Mouse (Mus musculus) heart, embryonic 12.5 days (tissue): ENCODE results near the gene Tmem253. TPM values are rescaled to one million over a fixed set of nuclear protein-coding genes. Genes with fewer than 3 reads are reported as not detected.

Experiments
- ATAC-seq: fragments of 200-750 bp; cut with Nextera tagmentation; 2 replicates; pipeline ENCODE4 v1.8.0; 2017; ENCODE audit warnings: moderate TSS enrichment, moderate library complexity; ENCODE audit not compliant: insufficient number of reproducible peaks, low FRiP score
- H3K27ac ChIP-seq: fragments of 300-500 bp; sonication (generic); 2 replicates; pipeline ENCODE4 v1.5.1; 2016; ENCODE audit warnings: mild to moderate bottlenecking, moderate library complexity; ENCODE audit not compliant: poor library complexity, severe bottlenecking
- H3K27me3 ChIP-seq: fragments of 300-500 bp; sonication (generic); replicated peaks from 2 replicates; pipeline ENCODE4 v1.6.1; 2016; ENCODE audit warnings: mild to moderate bottlenecking, moderate library complexity
- H3K36me3 ChIP-seq: fragments of 300-500 bp; sonication (generic); 2 replicates; pipeline ENCODE4 v1.6.1; 2016; ENCODE audit warnings: mild to moderate bottlenecking, moderate library complexity
- H3K4me1 ChIP-seq: fragments of 300-500 bp; sonication (generic); replicated peaks from 2 replicates; pipeline ENCODE4 v1.6.1; 2016; ENCODE audit warnings: mild to moderate bottlenecking
- H3K4me2 ChIP-seq: fragments of 300-500 bp; sonication (generic); 2 replicates; pipeline ENCODE4 v1.6.1; 2016; ENCODE audit warnings: mild to moderate bottlenecking, moderate library complexity
- H3K4me3 ChIP-seq: fragments of 300-500 bp; sonication (generic); 2 replicates; pipeline ENCODE4 v1.5.1; 2016; ENCODE audit warnings: mild to moderate bottlenecking
- H3K9ac ChIP-seq: fragments of 300-500 bp; sonication (generic); 2 replicates; pipeline ENCODE4 v1.6.1; 2016; ENCODE audit warnings: mild to moderate bottlenecking, moderate library complexity
- H3K9me3 ChIP-seq: fragments of 300-500 bp; sonication (generic); replicated peaks from 2 replicates; pipeline ENCODE4 v1.6.1; 2016; ENCODE audit warnings: mild to moderate bottlenecking, moderate library complexity
- WGBS: fragments of 180-500 bp; shearing (Covaris S2); methylation state at CpG from one replicate; pipeline ENCODE4 v1.1.7; 2016; 5-methylcytosine and 5-hydroxymethylcytosine counted together
- polyA plus RNA-seq: library from polyadenylated mRNA; unstranded; fragments of >200 nt; fragmentation: Nextera tagmentation; extraction: Ambion mirVana; gene quantifications from 2 replicates; pipeline ENCODE4 v1.2.1, GENCODE M21; 2016

The Tmem253 gene
- polyA plus RNA-seq, 1 experiment from 2014 or later = 0.80 TPM

- H3K27ac ChIP-seq = no peak overlapping the region
- peaks cover 54% of the 10 kb centered on the region for H3K36me3 ChIP-seq
- H3K9ac ChIP-seq = peak overlapping the region; percentile 47; the same call in 1 of the 2 replicates
- ATAC-seq = peak; percentile 48
- H3K4me2 ChIP-seq = peak overlapping the region; percentile 31; the same call in 1 of the 2 replicates
- H3K27me3 ChIP-seq = no peaks in the 10 kb centered on the region
- H3K4me3 ChIP-seq = no peak overlapping the region
- H3K4me1 ChIP-seq = peaks cover 88% of the 10 kb centered on the region
- no peaks in the 10 kb centered on the region for H3K9me3 ChIP-seq
- WGBS = 58% methylated on average over 38 of the region's 38 CpGs
These were observed 6.9 kb upstream of the Tmem253 start for GRCm38 (mm10) chr14:52008321-52009203.

- H3K9ac ChIP-seq = no peak overlapping the region
These were observed 6.1 kb upstream of the Tmem253 start for GRCm38 (mm10) chr14:52009361-52009760.

DNA sequence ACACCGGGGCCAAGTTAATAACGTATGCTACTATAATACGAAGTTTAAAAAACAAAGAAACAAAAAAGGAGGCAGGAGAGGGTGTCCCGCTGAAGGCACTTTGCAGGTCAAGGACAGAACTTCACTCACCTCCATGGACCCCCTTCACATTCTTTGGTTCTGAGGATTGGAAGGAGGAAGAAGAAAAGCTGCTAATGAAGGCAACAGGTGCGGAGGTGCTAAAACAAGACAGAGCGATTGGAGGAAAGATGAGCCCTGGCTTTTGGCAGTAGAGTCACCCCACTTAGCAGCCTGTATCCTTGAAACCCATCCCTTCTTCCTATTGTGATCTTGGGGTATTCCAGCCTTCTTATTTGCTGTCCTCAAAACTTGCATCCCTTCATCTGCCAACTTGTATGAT, 5.6 kb upstream of the Tmem253 start:
- WGBS = 63% methylated on average over 6 of the region's 6 CpGs
- Histone ChIP-seq H3K9me3 (no peaks in the 10 kb centered on the region), H3K4me2 (peak overlapping the region; percentile 58), H3K27me3 (no peaks in the 10 kb centered on the region), H3K4me1 (peaks cover 77% of the 10 kb centered on the region), H3K27ac (peak overlapping the region; percentile 38; the same call in 1 of the 2 replicates), H3K36me3 (peaks cover 41% of the 10 kb centered on the region), H3K9ac (peak overlapping the region; percentile 60), H3K4me3 (peak overlapping the region; percentile 27)
- no peak for ATAC-seq

More at GRCm38 (mm10) chr14:52009361-52009760, 6.1 kb upstream of the Tmem253 start:
- H3K27me3 ChIP-seq = no peaks in the 10 kb centered on the region
- ATAC-seq = no peak
- peaks cover 82% of the 10 kb centered on the region for H3K4me1 ChIP-seq
- H3K27ac ChIP-seq = no peak overlapping the region
- no peak overlapping the region for H3K4me3 ChIP-seq
- H3K36me3 ChIP-seq = peaks cover 46% of the 10 kb centered on the region
- peak overlapping the region; percentile 31; the same call in 1 of the 2 replicates for H3K4me2 ChIP-seq
- WGBS = 50% methylated on average over 26 of the region's 26 CpGs
- H3K9me3 ChIP-seq = no peaks in the 10 kb centered on the region

DNA sequence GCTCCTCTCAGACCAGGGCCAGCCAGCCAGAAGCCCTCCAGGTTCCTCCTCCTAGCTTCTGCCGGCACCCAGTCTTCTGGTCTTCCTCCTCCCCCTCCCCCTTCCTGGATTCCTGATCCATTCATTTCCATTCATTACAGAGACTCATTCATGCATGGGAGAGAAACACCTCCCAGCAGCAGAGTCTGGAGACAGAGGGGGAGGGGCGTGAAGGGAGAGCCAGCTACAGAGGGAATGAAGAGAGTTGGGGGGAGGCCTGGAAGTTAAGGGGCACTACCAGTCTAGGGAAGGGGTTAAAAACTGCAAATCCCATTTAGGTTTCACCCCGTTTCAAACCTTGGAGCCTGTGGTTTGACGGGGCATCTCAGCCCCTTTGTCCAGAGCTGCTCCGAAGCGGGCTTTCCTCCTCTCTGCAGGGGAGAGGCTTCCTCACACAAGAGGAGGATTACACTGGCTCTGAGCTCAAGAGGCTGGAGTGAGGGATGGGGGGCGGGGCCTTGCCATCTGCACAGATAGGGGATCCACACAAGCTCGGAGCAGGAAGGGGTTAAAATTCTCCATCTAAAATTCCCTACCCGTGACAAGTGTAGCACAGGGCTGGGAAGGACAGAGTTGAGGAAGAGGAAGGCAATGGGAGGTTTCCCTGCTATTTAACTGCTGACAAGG, 4.9 kb upstream of the Tmem253 start:
- WGBS = 4% methylated on average over 9 of the region's 9 CpGs
- Histone ChIP-seq H3K4me2 (peak overlapping the region; percentile 58), H3K9me3 (no peaks in the 10 kb centered on the region), H3K27ac (peak overlapping the region; percentile 38), H3K9ac (peak overlapping the region; percentile 60), H3K27me3 (no peaks in the 10 kb centered on the region), H3K4me1 (peaks cover 75% of the 10 kb centered on the region), H3K36me3 (peaks cover 35% of the 10 kb centered on the region), H3K4me3 (peak overlapping the region; percentile 27)
- ATAC-seq = no peak

GRCm38 (mm10) chr14:52011683-52012082, 3.8 kb upstream of the Tmem253 start:
- 44% methylated on average over 1 of the region's 1 CpGs for WGBS
- H3K27ac ChIP-seq = no peak overlapping the region
- H3K9ac ChIP-seq = no peak overlapping the region
- no peak for ATAC-seq
- H3K9me3 ChIP-seq = no peaks in the 10 kb centered on the region
- H3K36me3 ChIP-seq = peaks cover 24% of the 10 kb centered on the region
- H3K4me3 ChIP-seq = no peak overlapping the region
- peaks cover 75% of the 10 kb centered on the region for H3K4me1 ChIP-seq
- H3K27me3 ChIP-seq = no peaks in the 10 kb centered on the region
- no peak overlapping the region for H3K4me2 ChIP-seq

- Histone ChIP-seq H3K9me3 (no peaks in the 10 kb centered on the region), H3K4me3 (no peak overlapping the region), H3K36me3 (peaks cover 20% of the 10 kb centered on the region), H3K27me3 (no peaks in the 10 kb centered on the region), H3K27ac (no peak overlapping the region), H3K4me1 (peaks cover 75% of the 10 kb centered on the region), H3K9ac (no peak overlapping the region; the same call in 1 of the 2 replicates), H3K4me2 (no peak overlapping the region)
- ATAC-seq = no peak
- 78% methylated on average over 4 of the region's 4 CpGs for WGBS
These were observed 3.4 kb upstream of the Tmem253 start for GRCm38 (mm10) chr14:52012085-52012484.

GRCm38 (mm10) chr14:52012553-52012952, 2.9 kb upstream of the Tmem253 start:
- no peak overlapping the region for H3K4me3 ChIP-seq
- peaks cover 16% of the 10 kb centered on the region for H3K36me3 ChIP-seq
- no peak overlapping the region for H3K27ac ChIP-seq
- H3K9me3 ChIP-seq = no peaks in the 10 kb centered on the region
- peaks cover 73% of the 10 kb centered on the region for H3K4me1 ChIP-seq
- no peaks in the 10 kb centered on the region for H3K27me3 ChIP-seq
- H3K9ac ChIP-seq = no peak overlapping the region; the same call in 1 of the 2 replicates
- WGBS = 88% methylated on average over 5 of the region's 5 CpGs
- ATAC-seq = no peak
- H3K4me2 ChIP-seq = no peak overlapping the region

DNA sequence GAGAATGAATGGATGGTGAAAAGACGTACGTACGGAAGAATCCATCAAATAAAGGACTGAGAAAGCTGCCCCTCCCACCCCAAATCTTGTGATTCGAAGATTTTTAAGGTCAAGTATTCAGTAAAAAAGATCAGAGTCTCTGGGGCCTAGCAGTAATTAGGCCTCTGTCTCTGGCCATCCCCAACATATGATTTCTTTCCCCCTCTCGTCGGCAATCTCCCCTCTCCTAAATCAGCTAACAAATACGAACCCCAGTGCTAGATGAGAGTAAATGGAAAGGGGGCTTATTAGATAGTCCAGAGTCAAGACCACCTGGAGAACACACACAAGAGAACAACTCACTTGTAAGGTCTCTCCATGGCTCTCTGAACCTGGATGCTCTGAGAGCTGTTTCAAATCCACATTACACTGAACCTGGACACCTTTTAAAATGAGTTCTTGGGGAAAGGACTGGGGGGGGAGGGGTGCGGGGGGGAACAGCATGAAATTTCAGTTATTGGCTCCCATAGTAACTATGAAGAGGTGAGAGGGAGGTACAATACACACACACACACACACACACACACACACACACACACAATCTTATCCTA, 2.3 kb upstream of the Tmem253 start:
- no peak for ATAC-seq
- no peaks in the 10 kb centered on the region for H3K27me3 ChIP-seq
- H3K4me2 ChIP-seq = peak overlapping the region; percentile 86
- WGBS = 75% methylated on average over 8 of the region's 8 CpGs
- peak overlapping the region; percentile 99 for H3K27ac ChIP-seq
- peaks cover 78% of the 10 kb centered on the region for H3K4me1 ChIP-seq
- H3K9ac ChIP-seq = peak overlapping the region; percentile 97
- no peaks in the 10 kb centered on the region for H3K9me3 ChIP-seq
- H3K36me3 ChIP-seq = peaks cover 14% of the 10 kb centered on the region
- peak overlapping the region; percentile 92 for H3K4me3 ChIP-seq

- Histone ChIP-seq H3K4me2 (peak overlapping the region; percentile 86), H3K4me3 (peak overlapping the region; percentile 92), H3K9ac (peak overlapping the region; percentile 97), H3K4me1 (peaks cover 78% of the 10 kb centered on the region), H3K27me3 (no peaks in the 10 kb centered on the region), H3K36me3 (peaks cover 8% of the 10 kb centered on the region), H3K27ac (peak overlapping the region; percentile 99), H3K9me3 (no peaks in the 10 kb centered on the region)
- peak; percentile 26 for ATAC-seq
- 2% methylated on average over 16 of the region's 24 CpGs for WGBS
These were observed 1.7 kb upstream of the Tmem253 start for GRCm38 (mm10) chr14:52013771-52014219.

DNA sequence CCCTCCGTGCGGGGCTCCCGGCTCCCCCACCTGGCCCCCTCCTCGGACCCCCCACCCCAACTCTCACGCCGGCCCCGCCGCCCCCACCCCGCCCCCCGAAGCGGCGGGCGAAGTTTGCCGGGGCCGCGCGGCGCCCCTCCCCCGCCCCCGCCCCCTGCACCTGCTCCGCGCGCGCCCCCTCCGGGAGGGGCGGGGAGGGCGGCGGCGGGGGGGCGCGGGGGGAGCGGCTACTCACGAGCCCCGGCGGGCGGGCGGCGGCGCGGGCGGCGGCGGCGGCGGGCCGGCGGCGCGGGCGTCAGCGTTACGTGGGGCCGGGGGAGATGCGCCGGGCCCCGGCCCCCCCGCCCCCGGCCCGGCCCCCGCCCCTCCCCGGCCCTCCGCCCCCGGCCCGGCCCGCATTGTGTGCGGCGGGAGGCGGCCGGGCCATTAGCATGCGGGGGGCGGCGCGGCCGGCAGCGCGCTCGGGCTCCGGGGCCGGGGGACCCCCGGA, 1.1 kb upstream of the Tmem253 start:
- peaks cover 77% of the 10 kb centered on the region for H3K4me1 ChIP-seq
- 3% methylated on average over 17 of the region's 80 CpGs for WGBS

More for the DNA sequence above, 1.1 kb upstream of the Tmem253 start:
- peak overlapping the region; percentile 97 for H3K9ac ChIP-seq
- peak overlapping the region; percentile 99 for H3K27ac ChIP-seq
- peak overlapping the region; percentile 86 for H3K4me2 ChIP-seq
- no peaks in the 10 kb centered on the region for H3K9me3 ChIP-seq
- ATAC-seq = peak; percentile 52
- H3K36me3 ChIP-seq = peaks cover 3% of the 10 kb centered on the region
- peak overlapping the region; percentile 92 for H3K4me3 ChIP-seq
- H3K27me3 ChIP-seq = no peaks in the 10 kb centered on the region
